8 mouse cellular contexts compared by ENCODE assay signal in the genomic region with DNA sequence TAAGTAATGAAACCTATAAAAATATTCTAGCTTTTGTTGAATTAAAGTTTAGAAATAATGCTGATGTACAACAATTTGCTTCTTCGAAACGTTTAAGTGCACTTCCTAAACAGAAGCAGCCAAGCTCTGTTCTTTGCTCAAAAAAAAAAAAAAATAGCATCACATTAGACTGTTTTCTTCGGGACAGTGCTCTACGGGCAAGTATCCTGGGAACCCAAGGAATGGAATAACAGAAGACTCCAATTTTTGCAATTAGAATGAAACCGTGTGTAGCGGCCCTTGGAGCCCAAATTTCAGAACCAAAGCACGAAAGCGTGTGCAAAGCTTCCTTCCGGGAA. TPM values are rescaled to one million over a fixed set of nuclear protein-coding genes. Genes with fewer than 3 reads are reported as not detected.
DNase-seq lines count a peak whose midpoint lies in the region; ATAC-seq and TF ChIP-seq lines count a peak whose summit lies in the region.

No protein-coding gene starts in this region.

- H3K9me3 ChIP-seq in heart, embryonic 14.5 days (ENCODE audit: control insufficient read depth, low read length): no peaks in the 10 kb centered on the region
- no peaks in the 10 kb centered on the region for H3K9me3 ChIP-seq in ES-E14 (ENCODE audit: control insufficient read depth, insufficient read depth, low read depth, low read length)
- no peaks in the 10 kb centered on the region for H3K9me3 ChIP-seq in forebrain, postnatal 0 days (ENCODE audit: low read length)

- in situ Hi-C loops in ES-E14 (cut with MboI; ENCODE audit: low sequenced_read_pairs in 2 of 2, unreplicated experiment in 2 of 2): loop anchor here in 1 of 2 experiments (25.0 kb wide), 1 partner anchor 106 kb away; no protein-coding TSS in a partner anchor

- TF ChIP-seq CTCF in forebrain, postnatal 0 days (IDR thresholded peaks at IDR 0.05; ENCODE audit: low read depth): no peak

- ATAC-seq in heart, embryonic 14.5 days (ENCODE audit: insufficient number of reproducible peaks, insufficient read depth, low FRiP score, low read depth): no peak
- ATAC-seq in forebrain, postnatal 0 days: no peak

- peaks cover 41% of the 10 kb centered on the region for H3K79me2 ChIP-seq in macrophage (ENCODE audit: inconsistent target)

- peaks cover 3 to 5% of the 10 kb centered on the region in 2 experiments; a peak in 2 of 4 replicates for H3K4me1 ChIP-seq in heart, embryonic 14.5 days (ENCODE audit: control insufficient read depth in 2 of 2, insufficient read depth in 2 of 2, low read length in 2 of 2)
- peaks cover 0 to 3% of the 10 kb centered on the region in 2 experiments; a peak in 2 of 4 replicates for H3K4me1 ChIP-seq in ES-E14 (ENCODE audit: control insufficient read depth in 2 of 2, insufficient read depth in 2 of 2, low read length in 2 of 2, poor library complexity in 1 of 2)
- H3K4me1 ChIP-seq in forebrain, postnatal 0 days (ENCODE audit: insufficient read depth): peaks cover 4% of the 10 kb centered on the region; the same call in 1 of the 2 replicates

- H3K36me3 ChIP-seq in heart, embryonic 14.5 days (ENCODE audit: control insufficient read depth, insufficient read depth, low read length): no peaks in the 10 kb centered on the region
- H3K36me3 ChIP-seq in ES-E14 (ENCODE audit: control insufficient read depth, insufficient read depth, low read length, poor library complexity, severe bottlenecking) (no peaks in the 10 kb centered on the region), macrophage (ENCODE audit: inconsistent target) (no peaks in the 10 kb centered on the region)
- no peaks in the 10 kb centered on the region for H3K36me3 ChIP-seq in forebrain, postnatal 0 days (ENCODE audit: insufficient read depth)

- DNase-seq in heart, postnatal 10 days: no peak
- no peak for DNase-seq in ES-E14 (ENCODE audit: low read depth, low spot score)
- peak; percentile 38 for DNase-seq in forebrain, postnatal 0 days
- no peak for DNase-seq in layer of hippocampus, postnatal 10 days (ENCODE audit: low spot score in 2 of 2)
- no peak for DNase-seq in adrenal gland, postnatal 4 days (ENCODE audit: low spot score in 2 of 2)
- DNase-seq in embryo, embryonic 10 days (ENCODE audit: low spot score): no peak

- peak overlapping the region; percentile 80 for H3K9ac ChIP-seq in heart, embryonic 14.5 days (ENCODE audit: low read length)
- H3K9ac ChIP-seq in ES-E14 (ENCODE audit: insufficient read depth, low read depth, low read length, poor library complexity, severe bottlenecking): peak overlapping the region; percentile 56
- peak overlapping the region; percentile 96 for H3K9ac ChIP-seq in forebrain, postnatal 0 days

- H3K4me2 ChIP-seq in heart, embryonic 14.5 days (ENCODE audit: low read length): peak overlapping the region; percentile 92
- H3K4me2 ChIP-seq in forebrain, postnatal 0 days (ENCODE audit: low read depth): peak overlapping the region; percentile 94

- 7% methylated on average over 9 of the region's 9 CpGs for WGBS in heart, embryonic 14.5 days
- WGBS in forebrain, postnatal 0 days: 2% methylated on average over 9 of the region's 9 CpGs
- WGBS in macrophage (ENCODE audit: missing documents): 10% methylated on average over 9 of the region's 9 CpGs

- H3K4me3 ChIP-seq in heart, embryonic 14.5 days (ENCODE audit: control insufficient read depth in 1 of 2, insufficient read depth in 1 of 2, low read depth in 1 of 2, low read length in 2 of 2): peak overlapping the region; percentile 72 to 74
- H3K4me3 ChIP-seq in ES-E14 (ENCODE audit: insufficient read depth in 1 of 2, low read depth in 1 of 2, low read length in 2 of 2, poor library complexity in 1 of 2, severe bottlenecking in 1 of 2): peak overlapping the region; percentile 68 to 74
- peak overlapping the region; percentile 98 for H3K4me3 ChIP-seq in forebrain, postnatal 0 days (ENCODE audit: low read depth, low read length)
- H3K4me3 ChIP-seq in macrophage (ENCODE audit: inconsistent target): peak overlapping the region; percentile 78

- intact Hi-C loops in heart, postnatal 10 days (cut with DNase I): loop anchor here (5.0 kb wide), 2 partner anchors 61 to 136 kb away; a partner anchor contains a TSS

- no peaks in the 10 kb centered on the region for H3K27me3 ChIP-seq in heart, embryonic 14.5 days (ENCODE audit: control insufficient read depth, insufficient read depth, low read length)
- H3K27me3 ChIP-seq in forebrain, postnatal 0 days (ENCODE audit: insufficient read depth, low read length): no peaks in the 10 kb centered on the region

- H3K27ac ChIP-seq in heart, embryonic 14.5 days (replicated peaks in 1 of 2; ENCODE audit: control insufficient read depth in 1 of 2, insufficient read depth in 1 of 2, low read depth in 2 of 2, low read length in 2 of 2): no peak overlapping the region
- H3K27ac ChIP-seq in ES-E14 (ENCODE audit: insufficient read depth, low read depth, low read length, poor library complexity, severe bottlenecking): no peak overlapping the region
- no peak overlapping the region for H3K27ac ChIP-seq in forebrain, postnatal 0 days (ENCODE audit: low read depth, low read length)
- no peak overlapping the region for H3K27ac ChIP-seq in macrophage

TF ChIP-seq in ES-E14, 5 proteins besides CTCF, POLR2A, EP300 and RAD21:
- TF ChIP-seq HCFC1 (IDR thresholded peaks at IDR 0.05; ENCODE audit: borderline replicate concordance, insufficient read depth, low read length) (no peak), ZNF384 (IDR thresholded peaks at IDR 0.05; ENCODE audit: low read depth, low read length) (peak; percentile 69)

RNA-seq across cellular contexts. Expression of a gene that starts 1.2 kb away (rescaled TPM):
- 46.3 and 51.0 TPM in 2 replicates for polyA plus RNA-seq in heart, embryonic 14.5 days (2014; fragmentation: Nextera tagmentation; extraction: Ambion mirVana)
- total RNA-seq in heart, postnatal 10 days (2021): 10 to 100 TPM; 56.4 to 59.5 TPM
- total RNA-seq in ES-E14 (2012; rRNA removed): 10.1 and 11.9 TPM in 2 replicates
- 59.5 and 63.6 TPM in 2 replicates for total RNA-seq in forebrain, postnatal 0 days (2014; rRNA removed)
- 40.5 and 48.5 TPM in 2 replicates for polyA plus RNA-seq in forebrain, postnatal 0 days (2015; fragmentation: Nextera tagmentation; extraction: Ambion mirVana)
- 10 to 100 TPM; 22.9 to 70.1 (median 48.6) TPM for total RNA-seq in macrophage (2018; cell fraction: chromatin; rRNA removed)
- total RNA-seq in macrophage (2018; cell fraction: cytosol; rRNA removed): 10 to 100 TPM; 24.9 to 42.3 (median 33.8) TPM
- 10 to 100 TPM; 15.3 to 61.6 (median 38.3) TPM for total RNA-seq in macrophage (2018; cell fraction: nucleus; rRNA removed)
- polyA plus RNA-seq in macrophage (2018): 25.7 to 39.4 TPM (median 33.7 TPM) in 3 replicates
- total RNA-seq in layer of hippocampus, postnatal 10 days (2021): 10 to 100 TPM; 55.6 to 56.4 TPM
- total RNA-seq in adrenal gland, postnatal 4 days (2021): 10 to 100 TPM; 49.8 to 54.7 TPM

RNA-seq across cellular contexts. Expression of a gene that starts 57.6 kb away (rescaled TPM):
- not detected in 2 replicates for polyA plus RNA-seq in heart, embryonic 14.5 days (2014; fragmentation: Nextera tagmentation; extraction: Ambion mirVana)
- not detected for total RNA-seq in heart, postnatal 10 days (2021)
- total RNA-seq in ES-E14 (2012; rRNA removed): 0.13 TPM in 1 of 2 replicates, not detected in the other
- not detected in 2 replicates for total RNA-seq in forebrain, postnatal 0 days (2014; rRNA removed)
- not detected in 2 replicates for polyA plus RNA-seq in forebrain, postnatal 0 days (2015; fragmentation: Nextera tagmentation; extraction: Ambion mirVana)
- total RNA-seq in macrophage (2018; cell fraction: chromatin; rRNA removed): not detected
- not detected for total RNA-seq in macrophage (2018; cell fraction: cytosol; rRNA removed)
- total RNA-seq in macrophage (2018; cell fraction: nucleus; rRNA removed): not detected
- polyA plus RNA-seq in macrophage (2018): not detected in 3 replicates
- not detected for total RNA-seq in layer of hippocampus, postnatal 10 days (2021)
- total RNA-seq in adrenal gland, postnatal 4 days (2021): not detected
